Mouse (Mus musculus) Muller cell, postnatal 12 days (primary cell): Measurements from ENCODE around the gene Foxn1.

Experiments
- DNase-seq: peaks from one replicate; pipeline ENCODE4 v3.0.0-alpha.2; 2015; ENCODE audit errors: inconsistent ontology term

Gene Foxn1

GRCm38 (mm10) chr11:78327634-78328511 is 58.5 kb downstream of the Foxn1 start, which contains the start of gene Pigs:
TSS of gene Pigs (plus strand) at chr11:78328415.
- DNase-seq, result peak; percentile 97

- no peak for DNase-seq
These were observed 59.1 kb downstream of the Foxn1 start for GRCm38 (mm10) chr11:78327215-78327614.

GRCm38 (mm10) chr11:78324965-78325364 is 61.4 kb downstream of the Foxn1 start:
- no peak for DNase-seq

GRCm38 (mm10) chr11:78324000-78324785 is 62.2 kb downstream of the Foxn1 start:
- DNase-seq, result peak; percentile 62

GRCm38 (mm10) chr11:78322860-78323259 is 63.5 kb downstream of the Foxn1 start, which contains the start of gene Aldoc:
TSS of gene Aldoc (plus strand) at chr11:78322968.
- DNase-seq, result peak; percentile 84

GRCm38 (mm10) chr11:78322076-78322831 is 64.1 kb downstream of the Foxn1 start:
- DNase-seq, result no peak

GRCm38 (mm10) chr11:78318411-78318810 is 67.9 kb downstream of the Foxn1 start:
- no peak for DNase-seq

GRCm38 (mm10) chr11:78313662-78314061 is 72.7 kb downstream of the Foxn1 start:
- no peak for DNase-seq

- DNase-seq, result no peak
These were observed 75.4 kb downstream of the Foxn1 start for GRCm38 (mm10) chr11:78310861-78311511.
